Mouse (Mus musculus): ENCODE results near the gene Ctc1. TPM values are rescaled to one million over a fixed set of nuclear protein-coding genes. Genes with fewer than 3 reads are reported as not detected.
A peak's percentile ranks its signal among the peaks of the same experiment; 100 is the strongest.

The Ctc1 gene
- total RNA-seq, 4 experiments from 2014 or later, result 37.1 to 42.9 (median 39.7) TPM

- no peak for DNase-seq (ENCODE audit: low spot score in 2 of 2)
These were observed 31.9 kb downstream of the Ctc1 start for GRCm38 (mm10) chr11:69047592-69047991.

- DNase-seq (ENCODE audit: low spot score in 2 of 2), result no peak
These were observed 32.4 kb downstream of the Ctc1 start for GRCm38 (mm10) chr11:69048151-69048550.

DNA sequence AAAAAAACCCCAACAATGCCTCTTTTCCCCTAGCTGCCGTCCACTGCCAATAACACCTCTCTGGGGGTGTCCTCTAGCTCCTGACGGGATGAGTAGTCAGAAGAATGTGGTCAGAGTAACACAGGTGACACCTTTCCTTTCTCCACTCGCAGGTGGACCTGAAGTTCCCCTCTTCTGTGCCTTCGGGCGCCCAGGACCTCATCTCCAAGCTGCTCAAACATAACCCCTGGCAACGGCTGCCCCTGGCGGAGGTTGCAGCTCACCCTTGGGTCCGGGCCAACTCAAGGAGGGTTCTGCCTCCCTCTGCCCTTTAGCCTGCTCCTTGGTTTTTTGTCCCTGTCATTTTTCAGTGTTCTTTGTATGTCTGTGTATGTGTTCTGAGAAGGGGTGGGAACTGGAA, 35.0 kb downstream of the Ctc1 start:
- DNase-seq (ENCODE audit: low spot score in 2 of 2), result no peak

DNA sequence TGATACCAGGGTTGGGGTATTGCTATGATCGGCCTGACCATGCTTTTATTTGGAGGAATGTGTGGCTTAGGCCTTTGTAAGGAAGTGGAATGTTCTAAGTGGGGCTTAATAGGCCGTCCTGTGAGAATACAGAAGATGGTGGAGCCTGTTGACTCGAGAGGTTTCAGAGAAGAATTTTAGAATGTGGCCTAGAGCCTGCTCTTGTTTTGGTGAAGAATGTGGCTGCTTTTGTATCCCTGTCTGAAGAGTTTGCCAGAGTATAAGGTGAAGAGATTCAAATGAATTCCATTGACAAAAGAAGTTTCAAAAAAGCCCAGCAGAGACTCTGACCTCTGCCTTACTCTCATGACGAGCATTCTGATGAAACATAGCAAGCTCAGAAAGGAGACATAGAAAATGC, 36.1 kb downstream of the Ctc1 start:
- DNase-seq (ENCODE audit: low spot score in 2 of 2), result no peak

- no peak for DNase-seq (ENCODE audit: low spot score in 2 of 2)
These were observed 37.2 kb downstream of the Ctc1 start for GRCm38 (mm10) chr11:69052824-69053421.

- DNase-seq (ENCODE audit: low spot score in 2 of 2), result no peak
These were observed 38.1 kb downstream of the Ctc1 start for GRCm38 (mm10) chr11:69053848-69054247.

- no peak for DNase-seq (ENCODE audit: low spot score in 2 of 2)
These were observed 42.6 kb downstream of the Ctc1 start for GRCm38 (mm10) chr11:69058265-69058664.

DNA sequence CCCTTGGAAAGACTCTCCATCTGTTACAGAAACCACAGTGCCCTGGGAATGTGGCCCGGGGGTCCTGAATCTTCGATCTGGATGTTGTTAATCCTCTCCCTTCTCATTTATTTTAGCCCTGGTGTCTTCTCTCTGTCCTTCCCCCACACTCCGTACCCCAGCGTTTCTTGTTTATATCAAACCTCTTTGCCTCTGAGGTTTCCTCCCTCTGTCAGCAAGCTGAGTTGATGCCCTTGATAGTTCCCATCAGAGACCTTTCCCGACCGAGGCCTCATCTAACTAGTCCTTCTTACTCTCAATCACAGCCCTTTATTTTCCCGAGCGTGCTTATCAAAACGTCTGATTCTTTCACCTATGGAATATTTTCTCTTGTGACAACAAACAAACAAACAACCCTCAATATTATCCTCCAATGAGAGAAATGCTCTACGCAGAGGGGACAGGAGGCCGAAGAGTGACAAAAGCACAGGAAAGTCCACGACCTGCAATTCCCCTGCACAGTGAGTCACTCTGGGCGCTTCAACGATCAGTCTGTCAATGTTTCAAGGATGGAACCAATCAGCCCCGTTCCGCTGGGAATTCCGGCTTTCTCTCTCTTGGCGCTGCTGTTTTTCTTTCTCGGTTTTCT, 43.1 kb downstream of the Ctc1 start:
- DNase-seq (ENCODE audit: low spot score in 2 of 2), result no peak

DNA sequence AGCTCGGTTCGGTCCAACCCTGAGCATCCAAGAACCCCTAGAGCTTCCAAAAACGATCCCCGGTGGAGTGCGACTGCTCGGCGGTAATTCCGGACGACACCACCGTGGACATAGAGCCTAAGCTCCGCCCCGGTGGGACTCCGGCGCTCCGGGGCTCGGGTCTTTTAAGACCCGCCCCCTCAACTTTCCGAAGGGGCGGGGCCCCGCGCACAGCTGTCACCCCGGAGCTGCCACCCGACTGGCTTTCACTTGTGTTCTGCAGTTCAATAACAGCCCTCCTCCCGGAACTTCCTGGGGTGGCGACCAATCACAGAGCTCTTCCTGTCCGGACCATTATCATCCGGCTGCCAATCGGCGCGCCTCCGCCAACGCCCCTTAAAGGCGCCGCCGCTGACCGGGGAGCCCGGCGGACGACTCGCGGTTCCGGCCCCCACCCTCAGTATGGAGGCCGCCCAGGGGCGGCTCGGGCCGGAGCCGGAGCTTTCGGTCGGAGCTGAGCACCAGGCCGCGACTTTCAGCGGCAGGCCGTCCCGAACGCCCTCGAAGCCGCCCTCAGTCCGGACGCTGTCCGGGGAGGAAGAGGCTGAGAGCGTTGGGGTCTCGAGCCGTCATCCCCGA, 43.8 kb downstream of the Ctc1 start, which contains the start of gene Borcs6:
Gene Borcs6, plus strand, starts transcription at position 361 of the 618 bp plus-strand sequence.
- peak; percentile 86 to 99 for DNase-seq (ENCODE audit: low spot score in 2 of 2)

DNA sequence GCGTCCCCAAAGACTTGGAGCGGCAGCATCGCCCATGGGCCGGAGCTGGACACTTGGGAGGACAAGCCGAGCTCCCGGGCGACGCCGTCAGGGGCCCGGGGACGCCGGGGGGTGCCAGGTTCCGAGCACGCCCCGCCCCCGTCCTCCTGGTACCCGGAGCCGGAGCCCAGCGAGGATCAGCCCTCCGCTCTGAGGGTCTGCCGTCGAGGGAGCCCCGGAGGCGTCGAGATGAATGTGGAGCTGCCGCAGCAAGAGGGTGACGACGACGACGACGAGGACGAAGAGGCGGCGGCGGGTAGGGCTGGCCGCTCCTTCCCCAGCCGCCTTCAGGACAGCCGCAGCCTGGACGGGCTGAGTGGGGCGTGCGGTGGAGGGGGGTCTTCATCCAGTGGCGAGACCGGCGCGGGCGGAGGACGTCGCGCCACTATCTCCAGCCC, 44.3 kb downstream of the Ctc1 start:
- peak in 1 of 2 experiments; percentile 50 for DNase-seq (ENCODE audit: low spot score in 2 of 2)

- peak; percentile 37 to 44 for DNase-seq (ENCODE audit: low spot score in 2 of 2)
These were observed 44.9 kb downstream of the Ctc1 start for GRCm38 (mm10) chr11:69060448-69061254.

DNA sequence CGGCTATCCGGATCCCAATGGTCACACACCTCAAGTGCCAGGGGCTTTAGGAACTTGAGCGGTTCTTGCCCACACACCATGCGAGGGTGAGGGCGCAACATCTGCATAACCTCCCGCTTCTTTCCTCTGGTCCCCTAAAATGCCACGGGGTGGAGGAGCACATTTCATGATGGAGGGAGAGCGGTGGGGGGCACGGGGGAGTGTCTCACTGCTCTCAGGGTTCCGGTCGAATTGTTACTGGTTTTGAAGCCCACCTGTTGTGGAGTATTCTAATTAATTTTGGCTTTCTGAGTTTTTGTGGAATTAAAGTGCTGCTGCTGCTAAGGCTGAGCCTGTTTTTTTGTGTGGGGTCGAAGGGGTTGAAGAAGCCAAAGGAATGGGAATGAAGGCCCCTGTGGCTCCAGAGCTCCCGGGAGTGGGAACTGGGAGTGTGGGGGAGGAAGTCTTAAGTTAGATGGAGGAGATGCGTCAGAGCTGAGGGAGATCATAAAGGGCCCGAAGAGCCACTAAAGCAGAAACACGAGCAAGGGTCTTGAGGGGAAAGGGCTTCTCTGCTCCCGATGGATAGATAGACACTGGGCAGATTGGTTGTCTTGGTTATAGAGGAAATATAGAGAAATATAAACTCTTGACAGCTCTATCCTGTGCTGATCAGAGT, 45.7 kb downstream of the Ctc1 start:
- no peak for DNase-seq (ENCODE audit: low spot score in 2 of 2)

DNA sequence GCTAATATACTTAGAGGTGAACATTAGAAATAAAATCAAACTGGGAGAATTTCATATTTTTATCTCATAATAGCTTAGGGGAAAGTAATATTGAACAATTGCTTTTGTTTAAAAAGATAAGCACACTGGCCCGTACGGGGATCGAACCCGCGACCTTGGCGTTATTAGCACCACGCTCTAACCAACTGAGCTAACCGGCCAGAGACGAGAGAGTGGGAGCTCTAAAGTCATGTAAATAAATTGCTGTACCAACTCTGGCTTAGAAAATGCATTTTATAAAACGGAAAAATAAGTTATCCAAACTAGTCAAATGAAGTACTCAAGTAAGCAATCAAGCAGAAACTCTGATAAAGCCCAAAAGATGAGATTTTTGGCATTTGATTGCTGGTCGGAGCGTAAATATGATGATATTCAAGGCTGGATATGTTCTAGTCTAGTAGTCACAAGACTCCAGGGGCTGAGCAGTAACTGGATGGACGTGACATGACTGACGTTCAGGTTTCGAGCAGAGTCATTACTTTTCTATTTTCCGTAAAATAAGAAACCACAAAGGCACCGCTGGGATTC, 46.6 kb downstream of the Ctc1 start:
- DNase-seq (ENCODE audit: low spot score in 2 of 2), result peak; percentile 54 to 88

GRCm38 (mm10) chr11:69062761-69063224, 47.1 kb downstream of the Ctc1 start:
- peak; percentile 87 to 100 for DNase-seq (ENCODE audit: low spot score in 2 of 2)

DNA sequence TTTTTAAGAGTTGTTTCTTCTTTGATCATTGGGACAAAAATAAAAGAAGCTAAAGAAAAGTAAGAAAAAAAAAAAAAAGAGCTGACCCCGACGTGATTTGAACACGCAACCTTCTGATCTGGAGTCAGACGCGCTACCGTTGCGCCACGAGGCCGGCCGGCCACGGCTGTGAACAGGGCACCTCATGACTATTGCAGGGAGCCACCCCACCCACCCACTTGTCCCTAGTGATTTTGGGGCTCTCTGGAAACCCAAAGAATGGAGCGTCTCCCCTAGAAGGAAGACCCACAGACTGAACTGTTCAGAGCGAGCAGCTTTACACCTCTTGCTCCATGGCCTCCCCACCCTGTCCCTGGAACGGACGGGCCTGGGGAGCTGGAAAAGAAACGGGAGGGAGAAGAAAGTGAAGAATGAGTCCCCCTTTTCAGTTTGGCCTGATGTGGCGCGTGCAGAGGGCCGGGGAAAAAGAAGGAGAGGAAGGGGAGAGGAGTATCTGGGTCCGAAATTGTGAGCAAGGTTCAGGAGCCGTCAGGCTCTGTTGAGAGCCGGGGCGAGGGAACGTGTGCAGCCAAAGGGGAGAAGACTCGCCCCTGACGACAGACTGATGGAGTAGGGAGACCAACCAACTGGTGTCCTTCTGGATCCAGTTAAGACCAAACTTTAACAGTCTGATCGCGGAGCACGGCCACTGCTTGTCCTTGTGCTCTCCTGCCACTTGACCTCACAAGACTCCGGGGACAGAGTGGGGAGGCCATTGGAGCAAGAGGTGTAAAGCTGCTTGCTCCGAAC, 47.9 kb downstream of the Ctc1 start:
- peak in 1 of 2 experiments; percentile 73 for DNase-seq (ENCODE audit: low spot score in 2 of 2)

DNA sequence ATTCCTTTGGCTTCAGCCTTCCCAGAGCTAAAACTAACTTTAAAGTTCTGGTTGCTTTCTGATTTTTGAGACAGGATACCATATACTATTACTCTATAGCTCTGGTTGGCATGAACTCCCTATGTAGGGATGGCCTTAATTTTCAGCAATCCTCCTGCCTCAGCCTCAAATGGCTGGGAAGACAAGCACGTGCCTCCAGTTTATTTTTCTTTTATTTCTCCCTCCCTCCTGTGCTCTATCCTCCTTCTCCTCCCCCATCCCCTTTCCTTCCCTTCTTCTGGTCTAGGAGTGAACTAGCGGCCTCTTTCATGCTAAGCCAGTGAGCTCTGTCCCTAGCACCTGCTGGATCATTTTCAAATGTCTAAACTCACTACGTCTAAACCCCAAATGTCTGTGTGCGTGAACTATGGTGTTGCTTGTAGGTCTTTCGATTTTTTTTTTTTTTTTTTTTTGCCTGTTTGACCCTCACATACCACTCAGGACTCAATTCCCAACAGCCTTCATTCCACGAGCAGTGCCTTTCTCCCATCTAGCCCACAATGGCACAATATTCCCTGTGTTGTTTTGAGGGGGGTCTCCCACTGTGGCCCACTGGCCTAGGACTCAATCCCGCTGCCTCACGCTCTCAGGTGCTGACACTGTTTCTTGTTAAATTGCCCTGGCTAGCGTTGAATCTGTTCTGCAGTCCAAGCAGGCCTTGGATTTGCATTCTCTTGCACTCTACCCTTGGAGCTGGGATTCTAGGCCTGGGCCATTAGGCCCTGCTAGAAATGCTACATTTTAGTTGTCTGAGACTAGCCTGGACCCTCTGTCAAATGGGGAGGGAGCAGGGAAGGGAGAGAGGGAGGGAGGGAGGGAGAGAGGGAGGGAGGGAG, 48.8 kb downstream of the Ctc1 start:
- DNase-seq (ENCODE audit: low spot score in 2 of 2), result no peak

- no peak for DNase-seq (ENCODE audit: low spot score in 2 of 2)
These were observed 49.7 kb downstream of the Ctc1 start for GRCm38 (mm10) chr11:69065394-69065925.

DNA sequence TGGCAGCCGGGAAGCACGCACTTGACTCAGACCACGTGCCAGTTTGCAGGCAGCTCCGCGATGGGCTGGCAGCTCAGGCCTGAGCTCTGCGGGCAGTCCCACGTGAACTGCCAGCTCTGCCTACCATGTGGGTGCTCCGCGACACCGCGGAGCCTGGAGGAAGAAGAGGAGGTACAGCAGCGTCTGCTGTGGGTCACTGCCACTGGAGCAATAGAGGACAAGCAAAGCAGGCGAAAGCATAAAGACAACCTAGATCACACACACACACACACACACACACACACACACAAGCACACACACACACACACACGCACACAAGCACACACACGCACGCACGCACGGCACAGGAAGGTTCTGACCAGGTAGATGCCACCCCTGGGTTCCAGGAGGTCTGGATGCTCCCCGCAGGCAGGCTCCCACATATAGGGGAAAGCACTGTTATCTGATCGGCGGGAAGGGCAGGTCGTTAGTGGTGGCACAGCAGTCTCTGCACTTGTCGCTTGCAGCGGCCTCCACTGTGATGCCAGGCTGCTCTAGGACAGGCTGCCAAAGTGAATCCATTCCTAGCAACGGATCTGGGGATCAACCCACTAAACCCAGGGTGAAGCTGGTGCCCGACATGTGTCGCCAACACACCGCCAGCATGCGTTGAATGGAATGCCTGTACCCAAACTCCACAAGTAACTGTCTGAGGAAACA, 50.6 kb downstream of the Ctc1 start:
- DNase-seq (ENCODE audit: low spot score in 2 of 2), result peak; percentile 46 to 74
